Mouse (Mus musculus): ENCODE results near the gene Vps26a.
"Not testable (repeated sequence)": the region's sequence is repeated elsewhere in the genome, so short reads cannot be mapped to it uniquely, and the experiment has no call there.

The Vps26a gene

DNA sequence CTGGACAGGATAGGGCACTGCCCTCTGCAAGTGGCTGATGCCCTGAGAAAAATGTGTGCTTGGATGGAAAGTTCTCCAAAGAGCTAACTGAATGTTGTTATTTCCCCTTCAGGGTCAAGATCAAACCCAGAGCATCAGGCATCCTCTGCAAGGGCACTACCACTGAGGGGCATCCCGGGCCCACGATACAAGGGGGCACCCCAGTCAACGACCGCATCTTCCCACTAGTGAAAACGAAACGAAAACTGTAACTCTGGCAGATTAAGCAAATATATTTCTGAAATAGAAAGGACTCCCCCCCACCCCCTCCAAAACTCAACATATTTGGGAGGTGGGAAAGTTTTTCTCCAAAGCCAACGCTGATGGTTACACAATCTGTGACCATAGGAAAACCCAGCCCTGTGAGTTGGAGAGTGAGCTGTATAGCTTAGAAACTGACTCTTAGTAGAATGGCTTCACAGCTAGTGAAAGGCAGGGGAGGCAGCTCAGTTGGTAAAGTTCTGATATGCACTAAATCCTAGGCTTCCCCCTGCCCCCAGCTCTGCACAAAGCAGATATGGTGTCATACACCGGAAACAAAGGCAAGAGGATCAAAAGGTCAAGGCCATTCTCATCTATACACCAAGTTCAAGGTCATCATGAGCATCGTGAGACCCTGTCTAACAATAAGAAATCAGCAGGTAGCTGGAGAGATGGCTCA lies 14.5 kb upstream of the Vps26a start:
- no peak for DNase-seq (ENCODE audit: low spot score in 2 of 2)

DNA sequence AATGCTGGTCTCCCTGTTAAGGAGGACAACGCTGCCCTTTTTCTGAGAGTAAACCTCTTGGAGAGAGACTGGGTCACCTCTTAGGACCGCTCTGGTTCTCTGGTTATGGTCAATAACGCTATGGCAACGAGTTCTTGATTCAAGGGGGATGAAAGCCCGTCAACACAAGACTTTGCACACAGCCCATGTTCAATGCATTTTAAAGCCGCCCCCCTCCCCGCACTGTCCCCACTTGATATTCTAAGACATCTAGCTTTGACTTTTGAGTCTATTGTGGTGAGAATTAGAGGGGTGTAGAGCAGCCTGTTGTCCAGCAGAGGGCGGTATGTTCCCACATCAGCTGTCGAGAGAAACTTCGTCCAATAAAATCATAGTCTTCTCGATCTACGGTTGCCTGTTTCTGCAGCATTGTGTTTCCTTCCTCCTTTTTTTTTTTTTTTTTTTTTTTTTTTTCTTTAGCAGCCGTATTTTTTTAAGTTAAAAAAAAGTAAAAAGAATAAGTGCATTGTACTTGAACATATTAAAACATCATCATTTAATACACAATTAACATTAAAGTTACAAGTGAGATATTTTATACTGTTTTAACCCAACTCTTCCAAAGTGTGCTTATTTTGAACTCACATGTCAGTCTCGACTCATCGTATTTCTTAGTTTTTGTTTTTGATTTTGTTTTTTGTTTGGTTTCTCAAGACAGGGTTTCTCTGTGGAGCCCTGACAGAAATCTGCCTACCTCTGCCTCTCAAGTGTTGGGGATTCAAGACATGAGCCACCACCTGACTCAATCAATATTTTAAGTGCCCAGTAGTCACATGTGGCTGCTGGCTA lies 13.7 kb upstream of the Vps26a start:
- DNase-seq (ENCODE audit: low spot score in 2 of 2), result peak; percentile 70 to 73

DNA sequence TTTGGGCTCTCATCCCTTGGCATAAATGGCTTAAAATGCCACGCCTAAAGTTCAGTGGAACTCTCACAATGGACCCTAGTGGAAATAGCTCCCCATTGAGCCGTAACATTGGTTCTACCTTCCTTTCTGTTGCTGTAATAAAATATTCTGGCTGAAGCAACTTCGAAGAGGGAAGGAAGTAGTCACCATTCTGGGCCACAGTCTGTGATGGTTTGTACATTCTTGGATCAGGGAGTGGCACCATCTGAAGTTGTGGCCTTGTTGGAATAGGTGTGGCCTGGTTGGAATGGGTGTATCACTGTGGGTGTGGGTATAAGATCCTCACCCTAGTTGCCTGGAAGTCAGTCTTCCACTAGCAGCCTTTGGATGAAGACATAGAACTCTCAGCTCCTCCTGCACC lies 5.1 kb upstream of the Vps26a start:
- not testable (repeated sequence) for DNase-seq (ENCODE audit: low spot score in 2 of 2)

DNA sequence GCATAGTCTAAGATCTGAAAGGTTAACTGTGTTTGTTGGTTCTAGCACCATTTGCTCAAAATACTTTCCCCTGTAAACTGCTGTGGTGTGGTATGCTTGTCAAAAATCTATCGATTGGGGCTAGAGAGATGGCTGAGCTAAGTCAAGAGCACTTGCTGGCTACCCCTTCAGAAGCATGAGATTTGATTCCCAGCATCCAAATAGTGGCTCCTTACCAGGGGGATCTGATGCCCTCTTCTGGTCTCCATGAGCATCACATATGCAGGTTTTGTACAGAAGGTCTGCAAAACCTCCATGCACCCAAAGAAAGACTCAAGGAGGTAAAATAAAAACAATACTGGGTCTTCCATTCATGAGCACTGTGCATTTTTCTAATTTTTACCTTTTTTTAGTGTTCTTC lies 1.7 kb upstream of the Vps26a start:
- peak; percentile 52 to 66 for DNase-seq (ENCODE audit: low spot score in 2 of 2)

DNA sequence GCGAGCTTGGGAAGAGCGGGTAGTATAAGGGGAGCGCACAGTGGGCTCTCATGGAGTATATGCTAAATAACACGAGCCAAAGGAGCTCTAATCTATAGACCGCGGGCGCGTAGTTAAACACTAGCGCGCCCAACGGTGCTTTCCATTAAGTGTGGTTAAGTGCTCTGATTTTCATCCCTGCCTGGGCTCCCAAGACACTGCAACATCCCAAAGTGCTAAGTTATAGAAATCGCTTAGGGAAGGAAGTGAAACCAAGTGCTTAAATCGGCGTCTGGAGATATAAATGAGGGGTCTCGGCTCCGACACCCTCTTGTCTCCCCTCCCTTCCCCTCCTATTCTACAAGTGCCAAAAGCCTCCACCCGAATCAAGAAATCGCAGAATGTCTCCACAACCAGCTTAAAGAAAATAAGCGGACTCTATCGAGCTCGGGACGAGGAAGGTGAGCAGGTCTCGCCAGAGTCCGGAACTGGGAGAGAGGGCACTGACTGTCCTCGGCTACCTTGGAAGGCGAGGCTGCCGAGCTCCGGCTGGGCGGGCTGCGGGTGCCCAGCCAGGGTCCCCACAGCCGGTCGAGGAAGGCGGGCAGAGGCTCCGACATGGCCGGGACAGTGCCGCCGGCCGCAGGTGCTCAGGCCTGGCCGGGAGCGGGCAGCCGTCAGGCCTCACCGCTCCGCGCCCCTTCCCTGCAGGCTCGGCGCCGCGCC lies 575 bp downstream of the Vps26a start:
- peak; percentile 19 to 28 for DNase-seq (ENCODE audit: low spot score in 2 of 2)

DNA sequence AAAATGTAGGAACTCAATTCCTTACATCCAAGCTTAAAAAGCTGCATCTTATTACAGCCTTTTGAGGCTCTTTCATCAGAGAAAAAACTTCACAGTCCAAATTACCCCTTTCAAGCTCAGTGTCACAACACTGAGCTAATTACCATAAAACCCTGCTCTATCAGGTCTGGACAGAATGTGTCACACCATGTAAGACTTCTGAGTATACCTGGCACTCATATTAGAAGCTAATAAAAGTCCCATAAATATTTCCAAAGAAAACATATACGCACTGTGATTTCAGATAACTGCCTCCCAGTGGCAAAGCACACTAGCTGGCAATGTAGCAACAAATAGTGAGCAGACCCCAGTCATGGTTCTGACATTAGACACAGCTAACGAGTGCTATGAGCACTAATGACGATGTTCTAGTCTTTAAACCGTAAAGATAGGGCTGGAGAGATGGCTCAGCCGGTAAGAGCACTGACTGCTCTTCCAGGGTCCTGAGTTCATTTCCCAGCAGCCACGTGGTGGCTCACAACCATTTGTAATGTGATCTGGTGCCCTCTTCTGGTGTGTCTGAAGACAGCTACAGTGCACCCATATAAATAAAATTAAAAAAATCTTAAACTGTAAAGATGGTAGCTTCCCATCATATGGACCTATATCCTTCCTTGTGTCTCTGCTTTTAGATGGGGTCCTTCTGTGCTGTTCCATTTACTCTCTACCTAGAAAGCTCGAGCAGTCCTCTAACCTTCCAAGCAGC lies 5.3 kb downstream of the Vps26a start:
- DNase-seq (ENCODE audit: low spot score in 2 of 2), result no peak

DNA sequence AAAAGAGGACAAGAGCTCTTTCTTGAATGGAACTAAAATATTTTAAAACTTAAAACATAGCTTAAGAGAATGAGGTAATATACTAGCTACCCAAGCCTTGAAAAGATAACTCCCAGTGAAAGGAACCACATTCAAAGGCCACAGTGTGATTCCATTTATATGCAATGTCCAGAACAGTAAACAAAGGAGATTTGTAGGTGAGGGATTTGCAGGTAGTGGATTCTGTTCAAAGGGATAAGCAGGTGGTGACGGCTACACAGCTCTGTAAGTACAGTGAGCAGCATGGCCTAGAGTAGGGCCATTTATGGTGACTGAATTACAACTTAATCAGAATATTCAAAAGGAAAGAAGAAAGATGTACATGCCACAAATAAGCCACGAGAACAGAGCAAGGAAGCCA lies 9.6 kb downstream of the Vps26a start:
- DNase-seq (ENCODE audit: low spot score in 2 of 2), result no peak

DNA sequence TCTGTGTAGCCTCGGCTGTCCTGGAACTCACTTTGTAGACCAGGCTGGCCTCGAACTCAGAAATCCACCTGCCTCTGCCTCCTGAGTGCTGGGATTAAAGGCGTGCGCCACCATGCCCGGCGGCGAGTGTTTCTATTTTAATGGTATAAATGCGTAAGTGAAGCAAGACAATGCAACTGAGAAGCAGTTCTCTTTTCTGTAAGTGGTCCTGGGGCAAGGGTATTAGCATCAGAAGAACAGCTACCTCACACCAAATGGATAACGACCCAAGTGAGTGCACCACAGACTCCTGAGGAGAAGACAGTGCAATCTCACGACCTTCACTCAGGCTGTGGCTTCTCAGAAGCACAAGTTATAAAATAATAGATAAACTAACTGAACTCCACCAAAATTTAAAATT lies 11.7 kb downstream of the Vps26a start:
- DNase-seq (ENCODE audit: low spot score in 2 of 2), result no peak

DNA sequence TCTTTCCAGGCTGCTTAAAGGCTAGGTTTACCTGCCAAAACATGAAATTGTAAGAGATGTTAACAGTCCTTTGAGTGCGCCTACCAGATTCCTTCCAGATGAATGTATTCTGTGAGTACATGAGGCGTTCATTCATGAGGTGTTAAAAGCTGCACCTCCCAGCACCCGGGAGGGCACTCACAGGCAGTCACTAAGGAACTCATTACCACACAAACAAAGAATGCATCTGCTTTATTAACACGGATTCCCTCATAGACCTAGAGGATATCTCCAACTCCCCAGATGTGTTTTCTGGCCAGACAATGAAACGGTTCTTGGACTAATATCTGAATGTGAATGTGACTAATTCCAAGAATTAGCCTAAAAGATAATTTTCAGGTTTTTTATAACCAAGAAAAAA lies 15.5 kb downstream of the Vps26a start:
- no peak for DNase-seq (ENCODE audit: low spot score in 2 of 2)

DNA sequence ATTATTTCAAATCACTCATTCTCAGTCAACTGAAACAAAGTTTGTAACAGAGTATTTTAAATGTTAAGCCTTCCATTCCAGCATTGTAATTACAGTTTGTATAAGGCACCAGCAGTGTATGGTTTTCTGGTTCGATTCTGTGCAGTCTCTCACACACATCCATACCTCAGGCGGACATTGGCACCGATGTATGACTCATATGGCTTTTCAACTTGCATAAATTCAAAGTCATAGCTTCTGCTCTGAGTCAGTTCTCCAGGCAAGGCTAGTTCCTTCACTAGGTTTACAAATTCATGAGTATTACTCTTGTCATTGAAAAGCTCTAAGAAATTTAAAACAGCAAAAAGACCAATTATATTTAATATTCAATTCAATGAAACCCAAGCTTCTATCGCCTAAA lies 16.9 kb downstream of the Vps26a start:
- no peak for DNase-seq (ENCODE audit: low spot score in 2 of 2)

DNA sequence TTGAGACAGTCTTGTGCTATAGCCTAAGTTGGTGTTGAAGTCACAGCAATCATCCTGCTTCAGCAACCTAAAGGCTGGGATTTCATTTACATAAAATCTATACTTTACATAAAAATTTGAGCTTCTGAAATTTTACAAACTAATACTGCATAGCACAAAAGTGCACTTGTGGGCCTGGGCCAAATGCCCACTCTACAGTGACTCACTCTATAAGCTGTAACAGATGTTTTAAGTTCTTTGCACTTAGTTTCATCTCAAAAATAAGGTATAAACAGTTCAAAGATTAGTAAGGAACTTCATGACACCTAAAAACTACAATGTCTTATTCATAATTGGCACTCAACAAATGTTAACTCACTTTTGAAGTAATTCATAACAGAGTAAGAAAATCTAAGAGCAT lies 25.3 kb downstream of the Vps26a start:
- no peak for DNase-seq (ENCODE audit: low spot score in 2 of 2)

DNA sequence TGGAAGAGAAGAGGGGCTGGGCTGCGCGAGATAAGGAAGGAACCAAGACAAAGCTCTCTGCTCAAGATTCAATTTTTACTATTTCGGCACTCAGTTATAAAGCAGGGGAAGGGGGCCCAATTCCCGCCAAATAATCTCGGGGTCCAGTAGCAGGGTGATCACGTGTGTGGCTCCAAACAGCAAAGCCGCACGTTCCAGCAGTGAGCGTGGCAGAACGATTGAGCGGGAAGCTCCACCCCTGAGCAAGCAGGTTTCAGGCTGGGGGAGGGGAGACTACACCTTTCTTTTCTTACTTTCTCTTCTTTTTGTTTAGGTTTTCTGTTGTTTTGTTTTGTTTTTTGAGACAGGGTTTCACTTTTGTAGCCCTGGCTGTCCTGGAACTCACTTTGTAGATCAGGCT lies 34.6 kb downstream of the Vps26a start:
- not testable (repeated sequence) for DNase-seq (ENCODE audit: low spot score in 2 of 2)

DNA sequence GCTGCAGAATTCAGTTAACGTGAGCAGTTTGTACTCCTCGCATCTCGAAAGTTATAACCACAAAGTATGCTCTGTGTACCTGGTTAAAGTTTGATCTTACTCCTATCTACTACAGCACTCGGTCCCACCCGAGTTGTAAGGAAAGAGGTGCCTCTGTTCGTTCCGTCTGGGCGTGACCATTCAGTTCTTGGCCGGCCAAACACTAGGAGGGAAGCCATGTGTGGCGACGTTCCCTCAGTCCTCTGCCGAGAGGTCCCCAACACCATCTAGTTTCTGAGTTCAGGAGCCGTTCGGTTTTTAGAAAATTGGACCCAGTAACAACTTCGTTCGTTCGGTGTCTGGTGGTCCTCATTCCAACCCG lies 36.3 kb downstream of the Vps26a start:
- no peak for DNase-seq (ENCODE audit: low spot score in 2 of 2)

DNA sequence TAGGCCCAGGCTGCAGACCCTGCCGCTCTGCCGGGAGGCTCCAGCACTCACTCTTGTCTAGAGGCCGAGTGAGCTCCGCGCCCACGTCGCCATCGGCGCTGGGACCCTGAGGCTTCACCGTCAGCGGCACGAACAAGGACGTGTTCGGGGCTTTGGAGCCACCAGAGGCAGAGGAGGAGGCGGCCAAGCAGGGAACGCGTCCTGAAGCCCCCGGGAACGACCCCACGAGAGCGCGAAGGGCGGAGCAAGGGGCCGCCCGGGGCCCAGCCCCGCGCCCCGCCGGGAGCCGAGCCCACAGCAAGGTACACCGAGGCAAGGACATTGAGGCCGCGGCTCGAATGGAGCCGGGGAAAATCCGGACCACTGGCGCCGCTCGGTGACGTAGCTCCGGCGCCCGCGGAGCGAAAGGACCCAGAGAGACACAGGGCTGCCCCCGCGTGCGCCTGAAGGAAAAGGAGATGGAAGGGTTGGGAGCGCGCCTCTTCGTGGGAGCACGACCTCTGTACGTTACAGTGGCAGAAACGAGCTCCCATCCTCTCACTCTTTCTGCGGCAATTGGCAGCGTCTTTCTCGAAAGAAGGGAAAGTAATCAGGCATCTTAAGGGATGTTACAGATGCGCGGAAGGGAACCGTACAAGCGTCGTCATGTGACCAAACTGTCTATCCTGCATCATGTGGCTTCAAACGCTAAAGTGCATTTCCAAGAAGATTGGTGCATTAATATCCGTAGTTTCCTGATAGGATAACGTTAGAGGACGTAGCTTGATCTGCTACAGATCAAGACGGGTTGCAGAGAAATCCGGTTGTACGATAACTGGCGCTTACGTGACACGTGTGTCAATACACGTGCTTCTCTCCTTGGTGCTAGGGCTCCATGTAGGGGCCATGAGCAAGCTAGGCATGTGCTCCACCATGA lies 37.0 kb downstream of the Vps26a start, which contains the start of the genes 4930507D05Rik and Supv3l1:
Gene 4930507D05Rik, plus strand, starts transcription at position 126 of the 916 bp plus-strand sequence.
Gene Supv3l1, minus strand, starts transcription at position 375 of the 916 bp plus-strand sequence.
- DNase-seq (ENCODE audit: low spot score in 2 of 2), result peak; percentile 91 to 95

DNA sequence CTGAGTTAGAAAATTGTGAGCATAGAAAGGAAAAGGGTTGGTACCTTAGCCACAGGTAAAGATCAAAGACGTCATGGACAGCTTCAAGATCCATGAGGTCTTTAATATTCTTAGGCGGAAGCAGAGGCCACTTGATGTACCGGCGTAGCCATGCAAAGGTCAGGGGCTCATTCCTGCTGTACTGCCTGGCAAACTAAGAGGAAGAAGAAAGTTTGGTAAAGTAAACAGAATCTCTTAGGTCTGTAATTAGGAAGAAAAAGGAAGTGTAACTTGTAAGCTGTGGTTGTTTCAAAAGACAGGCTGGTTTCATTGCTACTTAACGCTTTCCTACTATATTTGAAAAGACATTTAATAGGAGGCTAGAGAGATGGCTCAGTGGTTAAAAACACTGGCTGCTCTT lies 56.2 kb downstream of the Vps26a start:
- no peak for DNase-seq (ENCODE audit: low spot score in 2 of 2)

DNA sequence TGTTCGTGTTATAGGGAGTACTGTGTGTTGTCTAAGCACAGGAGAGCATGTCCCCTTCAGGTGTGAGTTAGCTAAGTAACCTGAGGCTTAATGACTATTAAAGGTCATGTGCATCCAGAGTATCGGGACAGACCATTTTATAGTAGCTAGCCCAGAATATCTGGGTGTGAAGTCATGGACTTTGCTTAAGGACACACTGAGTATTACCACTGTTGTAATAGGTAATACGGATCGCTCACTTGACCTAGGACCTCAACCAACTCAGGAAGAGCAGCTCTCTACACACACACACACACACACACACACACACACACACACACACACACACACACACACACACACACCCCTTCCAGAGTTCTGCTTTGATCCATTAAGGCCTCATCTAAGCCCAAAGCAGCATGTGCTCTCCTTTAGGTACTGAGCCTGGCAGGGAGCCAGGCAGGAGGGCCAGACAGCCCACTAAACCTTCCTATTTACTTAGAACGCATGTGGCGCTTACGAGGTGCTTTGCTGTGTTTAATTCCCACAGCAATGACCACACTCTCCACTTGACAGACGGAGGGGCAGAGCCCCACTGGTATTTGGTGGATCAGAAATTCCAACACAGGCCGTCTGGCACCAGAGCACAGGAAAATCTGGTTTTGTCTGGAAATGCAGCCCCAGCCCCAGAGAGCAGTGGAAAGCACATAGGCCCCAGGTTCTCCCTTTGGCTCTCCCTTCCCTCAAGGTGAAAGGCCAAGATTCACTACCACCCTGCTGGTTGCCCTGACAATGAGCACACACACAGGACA lies 61.3 kb downstream of the Vps26a start:
- DNase-seq (ENCODE audit: low spot score in 2 of 2), result no peak

DNA sequence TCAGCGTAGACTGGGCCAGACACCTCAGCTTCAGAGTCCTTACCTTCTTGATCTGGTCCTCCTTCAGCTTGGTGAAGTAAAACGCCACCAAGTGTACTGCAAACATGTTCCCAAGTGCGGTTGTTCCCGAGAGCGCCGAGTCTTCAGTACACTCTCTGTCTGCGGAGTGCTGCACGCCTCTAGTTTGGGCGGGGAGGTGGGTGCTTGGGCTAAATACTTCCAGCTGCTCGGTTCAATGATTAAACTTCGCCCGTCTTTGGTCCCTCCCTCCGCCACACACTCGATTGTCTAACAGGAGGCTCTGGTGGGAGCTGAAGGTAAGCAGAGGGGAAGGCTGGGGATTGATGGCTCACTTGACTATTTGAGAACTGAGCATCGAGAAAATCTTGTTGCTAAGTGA lies 64.3 kb downstream of the Vps26a start, which contains the start of gene Hkdc1:
Gene Hkdc1, minus strand, starts transcription at position 237 of the 400 bp plus-strand sequence.
- no peak for DNase-seq (ENCODE audit: low spot score in 2 of 2)

DNA sequence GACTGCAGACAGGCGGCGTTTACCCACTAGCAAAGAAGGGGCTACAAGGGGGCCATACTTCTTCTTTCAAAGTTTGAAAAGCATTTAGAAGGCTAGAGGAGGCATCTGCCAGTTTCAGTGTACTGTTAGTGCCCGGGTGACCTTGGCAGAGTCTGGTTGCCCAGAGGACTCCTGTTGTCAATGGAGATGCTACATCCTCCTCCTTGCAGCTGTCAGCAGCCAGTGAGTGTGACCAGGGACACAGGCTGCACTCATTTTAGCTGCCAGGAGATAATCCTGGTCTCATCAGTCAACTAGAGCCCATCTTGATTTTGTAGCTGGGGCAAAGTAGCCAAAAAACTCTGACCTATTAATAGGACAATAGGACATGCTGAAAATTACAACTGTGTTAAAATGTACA lies 65.5 kb downstream of the Vps26a start:
- no peak for DNase-seq (ENCODE audit: low spot score in 2 of 2)

DNA sequence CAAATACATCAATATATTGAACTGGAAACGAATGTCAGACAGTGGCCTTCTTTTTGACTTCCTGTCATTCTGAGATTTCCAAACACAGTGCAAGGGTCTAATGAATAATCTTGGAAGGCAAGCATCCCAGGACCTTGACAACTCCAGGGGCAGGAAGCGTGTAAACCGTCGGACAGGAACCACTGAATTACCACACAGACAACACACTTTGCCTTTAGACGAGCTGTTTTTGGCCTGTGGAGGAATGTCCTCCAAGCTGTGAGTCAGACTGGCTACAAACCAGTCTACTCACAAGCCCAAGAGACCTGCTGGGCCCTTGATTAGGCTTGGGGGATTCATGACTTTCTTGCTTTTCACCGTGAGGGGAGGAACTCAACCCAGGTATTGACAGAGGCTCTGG lies 66.2 kb downstream of the Vps26a start:
- DNase-seq (ENCODE audit: low spot score in 2 of 2), result no peak

DNA sequence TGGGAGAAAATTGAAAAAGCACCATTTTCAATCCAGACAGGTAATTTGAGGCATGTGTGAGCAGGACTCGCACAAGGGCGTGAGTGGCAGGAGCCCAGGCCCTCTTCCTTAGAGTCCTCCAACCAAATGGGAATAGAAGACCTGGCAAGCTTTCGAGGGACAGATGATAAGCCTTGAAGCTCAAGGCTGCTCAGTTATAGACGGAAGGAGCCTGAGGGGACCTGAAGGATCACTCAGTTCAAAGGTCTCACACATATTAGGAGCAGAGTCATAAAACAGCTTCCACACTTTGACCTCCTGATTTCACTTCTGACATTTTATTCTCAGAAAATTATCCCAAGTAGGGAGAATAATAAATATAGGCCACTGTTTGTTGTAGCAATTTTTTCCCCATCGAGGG lies 67.2 kb downstream of the Vps26a start:
- DNase-seq (ENCODE audit: low spot score in 2 of 2), result no peak
